Mouse (Mus musculus): ENCODE results near the gene Ptger4.

DNA sequence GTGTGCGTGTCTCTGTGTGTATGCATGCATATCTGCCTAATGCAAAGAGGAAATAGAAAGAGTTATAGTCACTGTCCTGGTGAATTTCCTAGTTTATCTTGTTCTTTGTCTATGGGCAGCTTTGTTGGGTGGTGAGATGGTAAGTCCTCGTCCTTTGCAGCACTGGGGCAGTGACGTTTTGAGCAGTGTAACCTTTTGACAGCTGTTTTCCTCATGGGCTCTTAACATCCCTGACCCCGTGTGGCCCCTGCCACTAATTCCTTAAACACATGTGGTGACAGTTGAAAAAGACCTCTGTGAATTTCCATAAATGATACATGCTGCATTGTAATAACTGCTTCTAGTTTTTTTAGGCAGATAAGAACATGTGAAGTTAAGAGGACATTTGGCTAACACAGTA is 47.3 kb downstream of the Ptger4 start:
- no peak for TF ChIP-seq CTCF (IDR thresholded peaks at IDR 0.05; ENCODE audit: low read depth)
- TF ChIP-seq EP300 (IDR thresholded peaks at IDR 0.05; ENCODE audit: low read depth) = no peak

Data from liver, postnatal 0 days (tissue).